Mouse (Mus musculus): ENCODE data around the gene Prpf8.

- TF ChIP-seq CTCF (IDR thresholded peaks at IDR 0.05; ENCODE audit: control insufficient read depth, insufficient read depth, low read length) (no peak), POLR2A (IDR thresholded peaks at IDR 0.05; ENCODE audit: borderline replicate concordance, control insufficient read depth, low read depth, low read length) (no peak)
Observed at GRCm38 (mm10) chr11:75519834-75520633, 33.4 kb downstream of the Prpf8 start.
